Mouse (Mus musculus) heart, embryonic 12.5 days (tissue): ENCODE measurements around the gene Alox8. TPM values are rescaled to one million over a fixed set of nuclear protein-coding genes. Genes with fewer than 3 reads are reported as not detected.
A peak's percentile ranks its signal among the peaks of the same experiment; 100 is the strongest.

ENCODE experiments used
- ATAC-seq: fragments of 200-750 bp; cut with Nextera tagmentation; 2 replicates; pipeline ENCODE4 v1.8.0; 2017; ENCODE audit warnings: moderate TSS enrichment, moderate library complexity; ENCODE audit not compliant: insufficient number of reproducible peaks, low FRiP score
- H3K27ac ChIP-seq: fragments of 300-500 bp; sonication (generic); 2 replicates; pipeline ENCODE4 v1.5.1; 2016; ENCODE audit warnings: mild to moderate bottlenecking, moderate library complexity; ENCODE audit not compliant: poor library complexity, severe bottlenecking
- H3K27me3 ChIP-seq: fragments of 300-500 bp; sonication (generic); replicated peaks from 2 replicates; pipeline ENCODE4 v1.6.1; 2016; ENCODE audit warnings: mild to moderate bottlenecking, moderate library complexity
- H3K36me3 ChIP-seq: fragments of 300-500 bp; sonication (generic); 2 replicates; pipeline ENCODE4 v1.6.1; 2016; ENCODE audit warnings: mild to moderate bottlenecking, moderate library complexity
- H3K4me1 ChIP-seq: fragments of 300-500 bp; sonication (generic); replicated peaks from 2 replicates; pipeline ENCODE4 v1.6.1; 2016; ENCODE audit warnings: mild to moderate bottlenecking
- H3K4me2 ChIP-seq: fragments of 300-500 bp; sonication (generic); 2 replicates; pipeline ENCODE4 v1.6.1; 2016; ENCODE audit warnings: mild to moderate bottlenecking, moderate library complexity
- H3K4me3 ChIP-seq: fragments of 300-500 bp; sonication (generic); 2 replicates; pipeline ENCODE4 v1.5.1; 2016; ENCODE audit warnings: mild to moderate bottlenecking
- H3K9ac ChIP-seq: fragments of 300-500 bp; sonication (generic); 2 replicates; pipeline ENCODE4 v1.6.1; 2016; ENCODE audit warnings: mild to moderate bottlenecking, moderate library complexity
- H3K9me3 ChIP-seq: fragments of 300-500 bp; sonication (generic); replicated peaks from 2 replicates; pipeline ENCODE4 v1.6.1; 2016; ENCODE audit warnings: mild to moderate bottlenecking, moderate library complexity
- WGBS: fragments of 180-500 bp; shearing (Covaris S2); methylation state at CpG from one replicate; pipeline ENCODE4 v1.1.7; 2016; 5-methylcytosine and 5-hydroxymethylcytosine counted together
- polyA plus RNA-seq: library from polyadenylated mRNA; unstranded; fragments of >200 nt; fragmentation: Nextera tagmentation; extraction: Ambion mirVana; gene quantifications from 2 replicates; pipeline ENCODE4 v1.2.1, GENCODE M21; 2016

Alox8 gene
- polyA plus RNA-seq, 1 experiment from 2014 or later, result 1.4 TPM

DNA sequence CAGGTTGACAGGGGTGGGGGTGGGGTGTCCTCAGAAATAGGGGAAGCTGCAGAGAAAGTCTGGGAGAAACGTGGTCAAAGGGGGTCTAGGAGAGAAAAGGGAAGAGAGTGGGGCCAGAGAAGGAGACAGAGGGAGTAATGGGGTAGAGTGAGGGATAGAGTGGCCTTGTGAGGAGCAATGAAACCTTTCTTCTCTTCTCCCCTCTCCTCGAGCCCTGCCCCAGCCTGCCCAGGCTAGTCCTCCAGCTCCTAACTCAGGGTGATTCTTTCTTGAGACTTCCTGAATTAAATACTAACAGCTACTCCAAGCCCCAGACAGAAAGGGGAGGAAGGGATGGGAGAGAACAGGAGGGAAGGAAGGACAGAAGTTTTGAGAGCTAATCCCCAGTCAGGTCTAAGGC is 21.0 kb upstream of the Alox8 start:
- Histone ChIP-seq H3K9me3 (peaks cover 4% of the 10 kb centered on the region; the same call in 1 of the 2 replicates), H3K4me1 (peaks cover 14% of the 10 kb centered on the region), H3K36me3 (no peaks in the 10 kb centered on the region), H3K9ac (no peak overlapping the region), H3K4me2 (no peak overlapping the region), H3K27me3 (peaks cover 21% of the 10 kb centered on the region), H3K27ac (no peak overlapping the region), H3K4me3 (no peak overlapping the region)
- 56% methylated on average over 2 of the region's 2 CpGs for WGBS
- ATAC-seq, result no peak

DNA sequence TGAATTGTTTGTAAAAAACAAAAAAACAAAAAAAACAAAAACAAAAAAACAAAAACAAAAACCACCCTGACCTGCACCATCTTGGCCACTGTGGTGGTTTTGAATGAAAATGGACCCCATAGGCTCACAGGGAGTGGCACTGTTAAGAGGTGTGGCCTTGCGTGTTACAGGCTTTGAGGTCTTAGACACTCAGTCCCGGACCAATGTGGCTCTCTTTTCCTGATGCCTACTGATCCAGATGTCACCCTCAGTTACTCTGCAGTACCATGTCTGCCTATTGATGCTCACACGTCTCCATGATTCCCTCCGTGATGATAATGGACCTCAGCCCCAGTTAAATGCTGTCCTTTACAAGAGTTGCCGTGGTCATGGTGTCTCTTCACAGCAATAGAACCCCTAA is 19.8 kb upstream of the Alox8 start:
- Histone ChIP-seq H3K9ac (no peak overlapping the region), H3K4me2 (no peak overlapping the region)
- WGBS, result 82% methylated on average over 5 of the region's 5 CpGs

GRCm38 (mm10) chr11:69211431-69211830 is 13.8 kb upstream of the Alox8 start:
- H3K27ac ChIP-seq, result no peak overlapping the region
- no peak for ATAC-seq
- 34% methylated on average over 2 of the region's 2 CpGs for WGBS
- H3K4me2 ChIP-seq, result peak overlapping the region; percentile 2; the same call in 1 of the 2 replicates
- no peaks in the 10 kb centered on the region for H3K36me3 ChIP-seq
- no peaks in the 10 kb centered on the region for H3K9me3 ChIP-seq
- peaks cover 32% of the 10 kb centered on the region for H3K27me3 ChIP-seq
- H3K4me3 ChIP-seq, result 0 out of 2 replicates have a peak overlapping the region, but pooled peaks have one; percentile 2
- H3K4me1 ChIP-seq, result no peaks in the 10 kb centered on the region
- H3K9ac ChIP-seq, result no peak overlapping the region

More for the DNA sequence above, 19.8 kb upstream of the Alox8 start:
- no peaks in the 10 kb centered on the region for H3K36me3 ChIP-seq
- H3K4me3 ChIP-seq, result no peak overlapping the region
- peaks cover 14% of the 10 kb centered on the region for H3K4me1 ChIP-seq
- no peaks in the 10 kb centered on the region for H3K9me3 ChIP-seq
- peaks cover 24% of the 10 kb centered on the region for H3K27me3 ChIP-seq
- H3K27ac ChIP-seq, result no peak overlapping the region
- ATAC-seq, result no peak

GRCm38 (mm10) chr11:69202469-69203230 is 5.0 kb upstream of the Alox8 start:
- peaks cover 36% of the 10 kb centered on the region for H3K27me3 ChIP-seq
- no peak overlapping the region for H3K9ac ChIP-seq
- no peak for ATAC-seq
- H3K9me3 ChIP-seq, result no peaks in the 10 kb centered on the region
- no peak overlapping the region for H3K4me2 ChIP-seq
- H3K27ac ChIP-seq, result no peak overlapping the region
- no peak overlapping the region for H3K4me3 ChIP-seq
- no peaks in the 10 kb centered on the region for H3K36me3 ChIP-seq
- 66% methylated on average over 13 of the region's 13 CpGs for WGBS
- peaks cover 7% of the 10 kb centered on the region for H3K4me1 ChIP-seq

DNA sequence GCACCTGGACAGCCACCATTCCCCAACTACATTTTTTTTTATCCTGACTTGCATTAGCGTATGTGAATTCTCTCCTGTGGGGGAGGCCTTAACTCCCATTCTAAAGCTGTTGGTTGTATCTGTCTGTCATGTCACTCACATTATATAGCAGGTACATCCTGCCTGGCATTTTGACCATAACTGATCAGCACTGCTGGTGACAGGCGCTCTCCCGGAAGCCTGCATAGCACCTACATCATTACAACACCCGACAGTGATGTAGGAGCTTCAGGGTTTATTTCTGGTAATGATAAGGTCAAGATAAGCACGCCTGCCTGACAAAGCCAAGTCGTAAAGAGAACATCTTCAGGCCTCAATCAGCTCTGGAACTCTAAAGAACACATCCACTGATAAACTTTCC is 2.6 kb upstream of the Alox8 start:
- Histone ChIP-seq H3K27me3 (peaks cover 45% of the 10 kb centered on the region), H3K4me3 (no peak overlapping the region), H3K9ac (no peak overlapping the region), H3K36me3 (no peaks in the 10 kb centered on the region), H3K9me3 (no peaks in the 10 kb centered on the region), H3K4me1 (peaks cover 21% of the 10 kb centered on the region), H3K27ac (no peak overlapping the region), H3K4me2 (no peak overlapping the region)
- 17% methylated on average over 6 of the region's 6 CpGs for WGBS
- no peak for ATAC-seq

GRCm38 (mm10) chr11:69199251-69199650 is 1.6 kb upstream of the Alox8 start:
- Histone ChIP-seq H3K4me1 (peaks cover 21% of the 10 kb centered on the region), H3K9me3 (no peaks in the 10 kb centered on the region), H3K9ac (no peak overlapping the region), H3K4me2 (no peak overlapping the region), H3K27me3 (peaks cover 41% of the 10 kb centered on the region), H3K36me3 (no peaks in the 10 kb centered on the region), H3K4me3 (no peak overlapping the region), H3K27ac (no peak overlapping the region)
- WGBS, result 73% methylated on average over 1 of the region's 1 CpGs
- ATAC-seq, result no peak; the same call in 1 of the 2 replicates

- H3K4me1 ChIP-seq, result peaks cover 21% of the 10 kb centered on the region
- no peaks in the 10 kb centered on the region for H3K36me3 ChIP-seq
- peaks cover 41% of the 10 kb centered on the region for H3K27me3 ChIP-seq
- no peak overlapping the region for H3K27ac ChIP-seq
- no peaks in the 10 kb centered on the region for H3K9me3 ChIP-seq
- ATAC-seq, result no peak
- H3K4me3 ChIP-seq, result peak overlapping the region; percentile 36
- H3K9ac ChIP-seq, result peak overlapping the region; percentile 53; the same call in 1 of the 2 replicates
- peak overlapping the region; percentile 66 for H3K4me2 ChIP-seq
- WGBS, result under 1% methylated on average over 14 of the region's 14 CpGs
Observed at GRCm38 (mm10) chr11:69197194-69197593, 449 bp downstream of the Alox8 start.

DNA sequence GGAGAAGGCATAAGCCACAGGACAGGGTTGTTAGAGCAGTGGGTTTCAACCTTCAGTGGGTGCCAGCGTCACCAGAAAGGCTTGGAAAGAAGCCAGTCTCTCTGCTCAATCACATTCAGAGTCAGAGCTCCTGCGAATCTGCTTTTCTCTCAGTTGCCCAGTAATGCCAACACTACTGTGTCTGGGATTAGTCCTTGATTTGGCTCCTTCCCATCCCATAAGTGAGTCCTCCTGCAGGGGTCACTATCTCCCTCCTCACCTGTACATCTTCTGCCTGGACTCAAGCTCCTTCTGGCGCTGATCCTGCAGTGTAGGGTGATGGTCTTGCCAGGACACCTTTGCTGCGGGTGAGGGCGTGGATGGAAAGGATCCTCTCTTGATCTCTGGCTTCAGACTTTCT is 877 bp downstream of the Alox8 start:
- H3K27me3 ChIP-seq, result peaks cover 40% of the 10 kb centered on the region
- no peaks in the 10 kb centered on the region for H3K36me3 ChIP-seq
- peak overlapping the region; percentile 36 for H3K4me3 ChIP-seq
- H3K9me3 ChIP-seq, result no peaks in the 10 kb centered on the region
- H3K4me1 ChIP-seq, result peaks cover 21% of the 10 kb centered on the region
- peak overlapping the region; percentile 53; the same call in 1 of the 2 replicates for H3K9ac ChIP-seq
- ATAC-seq, result no peak
- 8% methylated on average over 5 of the region's 5 CpGs for WGBS
- H3K27ac ChIP-seq, result no peak overlapping the region
- peak overlapping the region; percentile 66 for H3K4me2 ChIP-seq

DNA sequence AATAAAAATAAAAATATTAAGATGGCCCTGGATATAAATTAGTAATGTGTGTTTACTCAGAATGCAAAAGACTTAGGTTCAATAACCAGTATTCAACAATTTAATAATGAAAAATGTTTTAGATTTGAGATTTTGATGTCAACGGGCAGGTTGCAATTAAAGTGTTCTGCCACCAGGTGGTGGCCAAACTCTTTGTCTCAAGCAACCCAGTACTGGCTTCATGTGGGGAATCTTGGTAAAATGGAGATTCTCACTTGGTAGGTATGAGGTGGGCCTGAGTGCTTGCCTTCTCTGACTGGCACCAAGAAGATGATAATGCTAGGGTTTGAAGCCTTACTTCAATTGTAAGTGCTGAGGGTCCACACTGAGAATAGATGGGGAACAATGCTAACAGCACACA is 4.8 kb downstream of the Alox8 start:
- Histone ChIP-seq H3K4me3 (no peak overlapping the region), H3K9ac (no peak overlapping the region), H3K27ac (no peak overlapping the region), H3K4me2 (no peak overlapping the region), H3K4me1 (peaks cover 15% of the 10 kb centered on the region), H3K36me3 (no peaks in the 10 kb centered on the region), H3K27me3 (peaks cover 34% of the 10 kb centered on the region), H3K9me3 (no peaks in the 10 kb centered on the region)
- ATAC-seq, result no peak
- WGBS, result 5% methylated on average over 1 of the region's 1 CpGs

- no peaks in the 10 kb centered on the region for H3K36me3 ChIP-seq
- no peak overlapping the region for H3K4me2 ChIP-seq
- H3K9ac ChIP-seq, result no peak overlapping the region
- no peak for ATAC-seq
- no peak overlapping the region for H3K27ac ChIP-seq
- H3K27me3 ChIP-seq, result peaks cover 10% of the 10 kb centered on the region; the same call in 1 of the 2 replicates
- 71% methylated on average over 6 of the region's 6 CpGs for WGBS
- no peaks in the 10 kb centered on the region for H3K9me3 ChIP-seq
- H3K4me3 ChIP-seq, result no peak overlapping the region
- H3K4me1 ChIP-seq, result no peaks in the 10 kb centered on the region
Observed at GRCm38 (mm10) chr11:69185936-69186335, 11.7 kb downstream of the Alox8 start.

- Histone ChIP-seq H3K27me3 (peaks cover 6% of the 10 kb centered on the region; the same call in 1 of the 2 replicates), H3K4me2 (no peak overlapping the region), H3K4me3 (no peak overlapping the region), H3K9me3 (no peaks in the 10 kb centered on the region), H3K9ac (no peak overlapping the region), H3K36me3 (no peaks in the 10 kb centered on the region), H3K27ac (no peak overlapping the region), H3K4me1 (no peaks in the 10 kb centered on the region)
- no peak for ATAC-seq
- WGBS, result 87% methylated on average over 5 of the region's 5 CpGs
Observed at GRCm38 (mm10) chr11:69185031-69185430, 12.6 kb downstream of the Alox8 start.
